Mouse (Mus musculus) liver, adult 2 months (tissue): ENCODE measurements at regions not wholly inside any gene's neighbourhood (a gene's known extent, or its start where the extent isn't known, plus 50 kb on each side); places are given as distances from the start of the nearest gene placed in this dataset.

ENCODE experiments used
- DNase-seq: peaks from one replicate; pipeline ENCODE4 v3.0.0-alpha.2; 2011; ENCODE audit warnings: low read depth, low spot score; ENCODE audit errors: extremely low read depth
- H3K27ac ChIP-seq: fragments of 200-500 bp; replicated peaks from 2 replicates; pipeline ENCODE4 v1.5.1; 2012; ENCODE audit warnings: low read depth, mild to moderate bottlenecking, control low read depth, inconsistent platforms, low read length; ENCODE audit not compliant: insufficient read depth
- H3K27me3 ChIP-seq: fragments of 200-500 bp; 2 replicates; pipeline ENCODE4 v1.6.1; 2012; ENCODE audit warnings: mild to moderate bottlenecking, moderate library complexity, low read length, inconsistent platforms; ENCODE audit not compliant: control insufficient read depth, insufficient read depth
- H3K36me3 ChIP-seq: fragments of 200-500 bp; 2 replicates; pipeline ENCODE4 v1.6.1; 2012; ENCODE audit warnings: low read length, inconsistent platforms; ENCODE audit not compliant: control insufficient read depth, insufficient read depth
- H3K4me1 ChIP-seq: fragments of 200-500 bp; 2 replicates; pipeline ENCODE4 v1.6.1; 2011; ENCODE audit warnings: low read length; ENCODE audit not compliant: control insufficient read depth, insufficient read depth
- H3K4me3 ChIP-seq: fragments of 200-500 bp; 2 replicates; pipeline ENCODE4 v1.5.1; 2011; ENCODE audit warnings: low read depth, mild to moderate bottlenecking, control low read depth, low read length, moderate library complexity; ENCODE audit not compliant: insufficient read depth
- H3K79me2 ChIP-seq: fragments of 200-500 bp; 2 replicates; pipeline ENCODE4 v1.6.1; 2012; ENCODE audit warnings: inconsistent platforms, mild to moderate bottlenecking, low read length, moderate library complexity; ENCODE audit not compliant: control insufficient read depth, insufficient read depth
- H3K9ac ChIP-seq: fragments of 200-500 bp; 2 replicates; pipeline ENCODE4 v1.6.1; 2012; ENCODE audit warnings: low read depth, mild to moderate bottlenecking, control low read depth, inconsistent platforms, low read length
- CTCF ChIP-seq: fragments of 200-500 bp; IDR thresholded peaks from 2 replicates; pipeline ENCODE4 v1.5.1; 2011; ENCODE audit warnings: low read depth, low read length, control low read depth
- POLR2A ChIP-seq: fragments of 200-500 bp; IDR thresholded peaks from 2 replicates; pipeline ENCODE4 v1.6.1; 2011; ENCODE audit warnings: low read length, control low read depth; ENCODE audit not compliant: insufficient read depth; ENCODE audit errors: extremely low read depth
- WGBS: fragments of 180-500 bp; shearing (Covaris S2); methylation state at CpG from one replicate; pipeline ENCODE4 v1.1.7; 2018; 5-methylcytosine and 5-hydroxymethylcytosine counted together

DNA sequence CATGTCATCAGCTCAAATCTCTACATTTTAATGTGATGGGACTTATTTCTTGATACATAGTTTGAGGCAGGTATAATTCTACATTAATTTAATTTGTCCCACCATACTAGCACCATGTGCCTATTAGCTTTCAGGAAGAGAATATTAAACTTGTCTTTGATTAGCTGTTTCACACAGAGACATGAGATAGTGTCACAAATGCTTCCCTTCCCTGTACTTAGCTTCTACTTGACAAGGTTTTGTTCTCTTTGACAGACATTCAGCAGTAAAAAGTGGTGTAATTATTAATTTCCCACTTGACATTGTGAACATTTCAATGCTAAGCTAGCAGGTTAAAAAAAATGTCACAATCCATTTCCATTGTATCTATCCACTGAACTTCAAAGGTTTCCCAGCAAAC lies 125.3 kb upstream of the Man1a start:
- no peak for DNase-seq
- Histone ChIP-seq H3K27ac (no peak overlapping the region), H3K79me2 (no peaks in the 10 kb centered on the region), H3K4me1 (no peaks in the 10 kb centered on the region), H3K9ac (no peak overlapping the region), H3K4me3 (no peak overlapping the region), H3K36me3 (no peaks in the 10 kb centered on the region), H3K27me3 (0 out of 2 replicates have a peak, but pooled peaks cover 2% of the 10 kb centered on the region)
- TF ChIP-seq POLR2A (no peak), CTCF (no peak)

DNA sequence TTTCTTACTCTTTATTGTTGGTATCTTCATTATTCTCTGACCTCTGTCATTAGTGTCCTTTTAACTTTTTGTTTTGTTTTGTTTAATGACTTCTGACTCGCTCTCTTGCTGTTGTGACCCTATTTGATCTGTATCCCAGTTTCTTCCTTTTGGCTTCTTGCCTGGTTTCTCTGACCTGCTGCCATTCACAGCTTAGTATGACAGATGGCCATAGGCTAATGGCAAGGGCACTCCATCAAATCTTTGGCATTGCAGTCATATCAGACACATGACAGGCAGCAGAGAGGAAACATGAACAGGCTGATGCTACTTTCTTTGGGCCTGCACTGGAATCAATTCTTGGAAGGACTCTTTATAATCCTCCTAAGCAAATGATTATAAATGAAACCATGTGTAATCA lies 106.3 kb upstream of the Man1a start:
- Histone ChIP-seq H3K27me3 (no peaks in the 10 kb centered on the region; the same call in 1 of the 2 replicates), H3K4me3 (no peak overlapping the region)

DNA sequence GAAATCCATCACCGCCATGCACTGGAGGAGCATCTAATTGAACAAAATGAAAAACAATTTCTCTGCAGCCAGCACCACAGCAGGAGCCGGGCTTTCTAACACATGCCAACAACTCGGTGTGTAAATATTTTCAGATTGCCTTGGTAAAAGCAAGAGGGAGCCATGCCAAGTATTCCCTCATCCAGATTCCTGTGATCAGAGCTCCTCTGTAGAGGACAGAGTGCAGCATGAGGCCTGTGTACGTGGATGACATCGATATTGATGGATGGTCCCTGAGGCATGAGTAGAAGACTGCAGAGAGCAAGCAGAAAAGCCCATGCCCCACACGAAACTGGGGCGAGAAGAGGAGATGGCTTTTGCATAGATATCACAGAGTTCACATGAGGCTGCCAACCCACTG lies 92.9 kb upstream of the Man1a start:
- TF ChIP-seq POLR2A (no peak), CTCF (no peak)
- Histone ChIP-seq H3K27me3 (no peaks in the 10 kb centered on the region), H3K4me1 (no peaks in the 10 kb centered on the region), H3K36me3 (no peaks in the 10 kb centered on the region), H3K79me2 (no peaks in the 10 kb centered on the region), H3K27ac (no peak overlapping the region), H3K4me3 (no peak overlapping the region), H3K9ac (no peak overlapping the region)
- 15% methylated on average over 7 of the region's 7 CpGs for WGBS
- DNase-seq: peak; percentile 80

More for the DNA sequence above, 106.3 kb upstream of the Man1a start:
- WGBS: 33% methylated on average over 1 of the region's 1 CpGs
- H3K79me2 ChIP-seq: no peaks in the 10 kb centered on the region
- TF ChIP-seq POLR2A: no peak
- TF ChIP-seq CTCF: no peak
- no peak for DNase-seq
- no peak overlapping the region for H3K9ac ChIP-seq
- H3K4me1 ChIP-seq: no peaks in the 10 kb centered on the region
- no peak overlapping the region for H3K27ac ChIP-seq
- H3K36me3 ChIP-seq: no peaks in the 10 kb centered on the region

DNA sequence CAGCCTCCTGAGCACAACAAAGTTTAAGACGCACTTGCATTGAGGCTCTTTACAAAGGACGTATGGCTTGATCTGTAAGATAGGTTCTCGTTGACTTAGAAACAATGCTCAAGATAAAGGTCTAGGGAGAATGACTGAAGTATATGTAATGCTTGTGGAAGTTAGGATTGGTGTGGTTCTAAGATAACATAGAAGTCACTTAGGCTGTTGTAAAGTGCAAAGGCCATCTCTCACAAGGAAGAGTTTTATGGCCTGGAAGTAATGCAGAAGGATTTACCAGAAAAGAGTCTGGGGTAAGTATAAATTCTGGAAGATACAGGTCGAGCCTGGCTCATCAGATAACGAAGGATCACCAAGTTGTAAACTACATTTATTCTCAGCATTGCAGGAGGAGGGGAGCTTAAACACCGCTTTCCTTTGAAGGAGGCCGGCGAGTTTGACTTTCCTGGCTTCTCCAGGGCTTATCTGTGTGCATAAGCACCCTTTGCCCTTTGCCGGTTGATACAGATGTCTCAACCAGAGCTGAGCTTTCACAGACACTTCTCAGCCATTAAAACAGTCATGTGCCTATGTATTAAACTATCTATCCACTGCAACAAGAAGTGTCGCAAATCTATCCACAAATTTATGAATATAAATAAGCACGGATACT lies 84.8 kb upstream of the Man1a start:
- Histone ChIP-seq H3K36me3 (no peaks in the 10 kb centered on the region), H3K4me1 (no peaks in the 10 kb centered on the region), H3K27ac (no peak overlapping the region), H3K79me2 (no peaks in the 10 kb centered on the region), H3K4me3 (no peak overlapping the region), H3K27me3 (no peaks in the 10 kb centered on the region), H3K9ac (no peak overlapping the region)
- DNase-seq: no peak
- 43% methylated on average over 11 of the region's 11 CpGs for WGBS
- no peak for TF ChIP-seq POLR2A
- TF ChIP-seq CTCF: no peak

DNA sequence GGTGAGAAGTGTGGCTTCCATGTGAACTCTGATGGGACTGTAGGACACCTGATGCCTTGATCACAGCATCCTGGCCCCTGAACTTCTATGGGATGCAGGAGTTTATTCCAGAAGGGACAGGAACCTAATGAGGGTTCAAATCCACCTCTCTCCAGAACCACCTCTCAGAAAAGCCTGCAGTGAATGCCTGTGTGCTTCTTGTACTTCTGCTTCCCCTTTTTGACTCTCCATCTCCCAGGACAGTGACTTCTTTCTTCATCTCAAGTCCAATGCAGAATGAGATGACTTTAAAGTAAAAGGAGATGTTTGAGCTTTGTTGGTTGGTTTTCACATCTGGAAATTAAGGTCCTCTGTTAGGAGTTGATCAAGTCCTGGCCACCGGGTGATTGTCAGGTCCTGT lies 77.5 kb upstream of the Man1a start:
- no peaks in the 10 kb centered on the region for H3K79me2 ChIP-seq
- WGBS: 88% methylated on average over 1 of the region's 1 CpGs
- H3K27me3 ChIP-seq: no peaks in the 10 kb centered on the region
- no peak overlapping the region for H3K4me3 ChIP-seq
- no peaks in the 10 kb centered on the region for H3K4me1 ChIP-seq
- H3K27ac ChIP-seq: no peak overlapping the region
- H3K9ac ChIP-seq: no peak overlapping the region
- no peak for DNase-seq
- TF ChIP-seq POLR2A (no peak), CTCF (no peak)
- H3K36me3 ChIP-seq: no peaks in the 10 kb centered on the region

DNA sequence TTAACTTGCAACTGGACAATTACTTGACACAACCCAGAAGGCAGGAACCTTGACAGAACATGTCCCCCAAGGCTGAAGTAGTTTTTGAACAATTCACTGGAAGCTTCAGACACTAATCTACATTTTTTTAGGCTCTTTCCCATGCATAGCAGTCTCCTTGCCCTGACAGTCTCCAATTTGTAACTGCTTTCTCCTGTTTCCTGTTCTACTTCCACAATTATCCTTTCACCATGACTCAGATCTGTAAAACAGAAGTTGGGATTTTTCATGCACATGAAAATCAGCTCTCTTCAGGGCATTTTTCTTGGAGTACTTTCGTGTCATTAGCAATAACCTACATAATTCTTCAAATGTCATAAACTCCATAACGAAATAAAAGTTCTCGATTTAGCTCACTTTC lies 56.2 kb upstream of the Man1a start:
- 79% methylated on average over 3 of the region's 3 CpGs for WGBS
- Histone ChIP-seq H3K79me2 (no peaks in the 10 kb centered on the region), H3K4me1 (no peaks in the 10 kb centered on the region), H3K4me3 (no peak overlapping the region), H3K27me3 (no peaks in the 10 kb centered on the region), H3K36me3 (no peaks in the 10 kb centered on the region), H3K9ac (no peak overlapping the region), H3K27ac (no peak overlapping the region)
- TF ChIP-seq CTCF (no peak), POLR2A (no peak)
- no peak for DNase-seq
